Mouse (Mus musculus) limb, embryonic 15.5 days (tissue): ENCODE results near the gene Snupn. TPM values are rescaled to one million over a fixed set of nuclear protein-coding genes. Genes with fewer than 3 reads are reported as not detected.

ENCODE experiments used
- ATAC-seq: fragments of 200-750 bp; cut with Nextera tagmentation; 2 replicates; pipeline ENCODE4 v1.8.0; 2017; ENCODE audit warnings: low read depth, moderate TSS enrichment; ENCODE audit not compliant: insufficient number of reproducible peaks, low FRiP score, low TSS enrichment
- H3K27ac ChIP-seq: fragments of 300-500 bp; sonication (generic); 2 replicates; pipeline ENCODE4 v1.5.1; 2015; ENCODE audit warnings: moderate library complexity, mild to moderate bottlenecking, inconsistent platforms
- H3K27me3 ChIP-seq: fragments of 300-500 bp; sonication (generic); 2 replicates; pipeline ENCODE4 v1.6.1; 2015; ENCODE audit warnings: inconsistent platforms
- H3K36me3 ChIP-seq: fragments of 300-500 bp; sonication (generic); 2 replicates; pipeline ENCODE4 v1.6.1; 2015; ENCODE audit warnings: inconsistent platforms
- H3K4me1 ChIP-seq: fragments of 300-500 bp; sonication (generic); 2 replicates; pipeline ENCODE4 v1.6.1; 2015; ENCODE audit warnings: inconsistent platforms
- H3K4me2 ChIP-seq: fragments of 300-500 bp; sonication (generic); 2 replicates; pipeline ENCODE4 v1.6.1; 2015; ENCODE audit warnings: mild to moderate bottlenecking, inconsistent platforms
- H3K4me3 ChIP-seq: fragments of 300-500 bp; sonication (generic); 2 replicates; pipeline ENCODE4 v1.5.1; 2015; ENCODE audit warnings: mild to moderate bottlenecking, inconsistent platforms
- H3K9ac ChIP-seq: fragments of 300-500 bp; sonication (generic); 2 replicates; pipeline ENCODE4 v1.6.1; 2015; ENCODE audit warnings: inconsistent platforms
- H3K9me3 ChIP-seq: fragments of 300-500 bp; sonication (generic); 2 replicates; pipeline ENCODE4 v1.6.1; 2016; ENCODE audit warnings: inconsistent platforms
- WGBS: fragments of 180-500 bp; shearing (Covaris S2); methylation state at CpG from one replicate; pipeline ENCODE4 v1.1.7; 2015; 5-methylcytosine and 5-hydroxymethylcytosine counted together
- polyA plus RNA-seq: library from polyadenylated mRNA; unstranded; fragments of >200 nt; fragmentation: Nextera tagmentation; extraction: Ambion mirVana; gene quantifications from 2 replicates; pipeline ENCODE4 v1.2.1, GENCODE M21; 2015

The Snupn gene
- polyA plus RNA-seq, 1 experiment from 2014 or later = 24.9 TPM

- no peak for ATAC-seq
- Histone ChIP-seq H3K27me3 (no peaks in the 10 kb centered on the region), H3K4me2 (no peak overlapping the region), H3K4me1 (no peaks in the 10 kb centered on the region), H3K36me3 (peaks cover 30% of the 10 kb centered on the region), H3K9ac (no peak overlapping the region), H3K27ac (no peak overlapping the region), H3K9me3 (no peaks in the 10 kb centered on the region), H3K4me3 (no peak overlapping the region)
- 89% methylated on average over 1 of the region's 1 CpGs for WGBS
Measured at GRCm38 (mm10) chr9:57017631-57018030, 67.0 kb downstream of the Snupn start.

- Histone ChIP-seq H3K9ac (no peak overlapping the region), H3K4me1 (no peaks in the 10 kb centered on the region), H3K27me3 (no peaks in the 10 kb centered on the region), H3K36me3 (peaks cover 57% of the 10 kb centered on the region), H3K4me3 (no peak overlapping the region), H3K27ac (no peak overlapping the region), H3K9me3 (no peaks in the 10 kb centered on the region), H3K4me2 (no peak overlapping the region)
- ATAC-seq = no peak
- WGBS = 88% methylated on average over 1 of the region's 1 CpGs
Measured at GRCm38 (mm10) chr9:57031756-57032155, 81.1 kb downstream of the Snupn start.

Other genes starting within 250 kb of the Snupn start
- 3.6 and 4.5 TPM in 2 replicates for gene Lingo1, start 154.4 kb upstream of the Snupn start, polyA plus RNA-seq
- gene Odf3l1, start 86.2 kb upstream of the Snupn start, polyA plus RNA-seq = 1.00 and 3.4 TPM in 2 replicates
- 49.1 and 52.2 TPM in 2 replicates for gene Cspg4, start 85.8 kb upstream of the Snupn start, polyA plus RNA-seq
- 10.9 and 11.3 TPM in 2 replicates for gene Snx33, start 22.5 kb upstream of the Snupn start, polyA plus RNA-seq
- 80.0 and 86.5 TPM in 2 replicates for gene Imp3, start 13.4 kb upstream of the Snupn start, polyA plus RNA-seq
- 18.1 and 22.9 TPM in 2 replicates for gene Ptpn9, start 44.0 kb downstream of the Snupn start, polyA plus RNA-seq
- 26.5 and 27.1 TPM in 2 replicates for gene Sin3a, start 121.2 kb downstream of the Snupn start, polyA plus RNA-seq
- 64.6 and 67.1 TPM in 2 replicates for gene Man2c1, start 179.8 kb downstream of the Snupn start, polyA plus RNA-seq
- 8.6 and 9.6 TPM in 2 replicates for gene Neil1, start 197.4 kb downstream of the Snupn start, polyA plus RNA-seq
- 93.7 and 94.6 TPM in 2 replicates for gene Commd4, start 207.5 kb downstream of the Snupn start, polyA plus RNA-seq